Mouse (Mus musculus) cerebellum, adult 2 months (tissue): ENCODE measurements at regions not wholly inside any gene's neighbourhood (a gene's known extent, or its start where the extent isn't known, plus 50 kb on each side); places are given as distances from the start of the nearest gene placed in this dataset.

ENCODE experiments used
- CTCF ChIP-seq: fragments of 200-500 bp; IDR thresholded peaks from 2 replicates; pipeline ENCODE4 v1.5.1; 2011; ENCODE audit warnings: low read depth, mild to moderate bottlenecking, control low read depth, low read length, moderate library complexity, borderline replicate concordance; ENCODE audit not compliant: insufficient read depth
- POLR2A ChIP-seq: fragments of 200-500 bp; IDR thresholded peaks from 2 replicates; pipeline ENCODE4 v1.6.1; 2011; ENCODE audit warnings: low read length, control low read depth, borderline replicate concordance; ENCODE audit not compliant: insufficient read depth

- TF ChIP-seq POLR2A (no peak), CTCF (no peak)
Measured at GRCm38 (mm10) chr14:76717081-76717480, 160.4 kb upstream of the Serp2 start.
